Mouse (Mus musculus): Measurements from ENCODE around the gene Smim15.

DNA sequence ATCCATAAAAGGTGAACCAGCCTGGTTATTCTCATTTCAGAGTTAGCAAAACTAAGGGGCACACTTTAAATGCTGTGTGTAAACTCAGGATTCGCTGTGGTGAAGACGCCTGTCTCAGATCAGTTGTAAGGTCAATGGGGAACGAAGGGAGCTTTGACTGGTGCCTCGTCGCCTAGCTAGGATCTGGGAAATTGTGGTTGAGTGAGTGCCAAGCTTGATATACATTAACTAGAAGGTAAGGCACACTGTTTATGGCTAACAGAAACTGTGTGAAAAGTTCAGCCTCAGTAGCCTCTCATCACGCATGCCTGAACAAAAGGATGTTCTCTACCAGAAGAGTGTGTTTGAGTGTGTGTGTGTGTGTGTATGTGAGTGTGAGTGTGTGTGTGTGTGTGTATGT is 30.4 kb upstream of the Smim15 start:
- TF ChIP-seq HCFC1 (IDR thresholded peaks at IDR 0.05; ENCODE audit: borderline replicate concordance, insufficient read depth, low read length) (no peak), ZNF384 (IDR thresholded peaks at IDR 0.05; ENCODE audit: low read depth, low read length) (no peak), CHD2 (IDR thresholded peaks at IDR 0.05; ENCODE audit: low read depth, low read length) (no peak)

All from ES-E14 (cell line).